Mouse (Mus musculus): ENCODE measurements around the gene Fblim1. TPM values are rescaled to one million over a fixed set of nuclear protein-coding genes. Genes with fewer than 3 reads are reported as not detected.

The Fblim1 gene
- polyA plus RNA-seq, 1 experiment from 2014 or later: 73.5 TPM

GRCm38 (mm10) chr4:141595605-141596268, 10.2 kb downstream of the Fblim1 start:
- H3K27ac ChIP-seq: no peak overlapping the region
- ATAC-seq (ENCODE audit: borderline replicate concordance, extremely low read depth, low FRiP score, low TSS enrichment): no peak
- H3K36me3 ChIP-seq: peaks cover 42% of the 10 kb centered on the region
- H3K9ac ChIP-seq: no peak overlapping the region
- peaks cover 25% of the 10 kb centered on the region for H3K4me1 ChIP-seq
- H3K9me3 ChIP-seq: no peaks in the 10 kb centered on the region
- H3K27me3 ChIP-seq: no peaks in the 10 kb centered on the region
- H3K4me3 ChIP-seq: no peak overlapping the region
- 76% methylated on average over 9 of the region's 9 CpGs for WGBS
- no peak overlapping the region for H3K4me2 ChIP-seq

GRCm38 (mm10) chr4:141595138-141595537, 10.8 kb downstream of the Fblim1 start:
- Histone ChIP-seq H3K27me3 (no peaks in the 10 kb centered on the region), H3K9me3 (no peaks in the 10 kb centered on the region), H3K4me1 (peaks cover 19% of the 10 kb centered on the region), H3K27ac (no peak overlapping the region), H3K4me2 (no peak overlapping the region), H3K9ac (no peak overlapping the region), H3K4me3 (no peak overlapping the region), H3K36me3 (peaks cover 45% of the 10 kb centered on the region)
- 89% methylated on average over 11 of the region's 11 CpGs for WGBS
- ATAC-seq (ENCODE audit: borderline replicate concordance, extremely low read depth, low FRiP score, low TSS enrichment): no peak

GRCm38 (mm10) chr4:141591547-141591946, 14.3 kb downstream of the Fblim1 start:
- no peak overlapping the region for H3K27ac ChIP-seq
- no peaks in the 10 kb centered on the region for H3K9me3 ChIP-seq
- H3K4me1 ChIP-seq: no peaks in the 10 kb centered on the region
- no peak overlapping the region for H3K4me2 ChIP-seq
- H3K4me3 ChIP-seq: no peak overlapping the region
- ATAC-seq (ENCODE audit: borderline replicate concordance, extremely low read depth, low FRiP score, low TSS enrichment): no peak
- H3K27me3 ChIP-seq: no peaks in the 10 kb centered on the region
- WGBS: 18% methylated on average over 3 of the region's 3 CpGs
- peaks cover 73% of the 10 kb centered on the region for H3K36me3 ChIP-seq
- H3K9ac ChIP-seq: no peak overlapping the region

- H3K4me2 ChIP-seq: no peak overlapping the region
- H3K36me3 ChIP-seq: peaks cover 73% of the 10 kb centered on the region
- H3K9ac ChIP-seq: no peak overlapping the region
- H3K4me3 ChIP-seq: no peak overlapping the region
- no peaks in the 10 kb centered on the region for H3K9me3 ChIP-seq
- no peak overlapping the region for H3K27ac ChIP-seq
- no peaks in the 10 kb centered on the region for H3K27me3 ChIP-seq
- 82% methylated on average over 8 of the region's 8 CpGs for WGBS
- ATAC-seq (ENCODE audit: borderline replicate concordance, extremely low read depth, low FRiP score, low TSS enrichment): no peak
- H3K4me1 ChIP-seq: no peaks in the 10 kb centered on the region
Measured at GRCm38 (mm10) chr4:141583919-141584318, 22.0 kb downstream of the Fblim1 start.

GRCm38 (mm10) chr4:141581051-141581450, 24.8 kb downstream of the Fblim1 start:
- no peak for ATAC-seq (ENCODE audit: borderline replicate concordance, extremely low read depth, low FRiP score, low TSS enrichment)
- Histone ChIP-seq H3K27ac (no peak overlapping the region), H3K4me1 (no peaks in the 10 kb centered on the region), H3K4me2 (no peak overlapping the region), H3K27me3 (no peaks in the 10 kb centered on the region), H3K9me3 (no peaks in the 10 kb centered on the region), H3K36me3 (peaks cover 80% of the 10 kb centered on the region), H3K4me3 (no peak overlapping the region), H3K9ac (no peak overlapping the region)
- 85% methylated on average over 13 of the region's 13 CpGs for WGBS

GRCm38 (mm10) chr4:141578833-141579232, 27.1 kb downstream of the Fblim1 start:
- Histone ChIP-seq H3K4me1 (peaks cover 9% of the 10 kb centered on the region), H3K27me3 (no peaks in the 10 kb centered on the region), H3K4me3 (no peak overlapping the region), H3K27ac (no peak overlapping the region), H3K4me2 (no peak overlapping the region), H3K9ac (no peak overlapping the region), H3K36me3 (peaks cover 64% of the 10 kb centered on the region), H3K9me3 (no peaks in the 10 kb centered on the region)
- 16% methylated on average over 3 of the region's 3 CpGs for WGBS
- no peak for ATAC-seq (ENCODE audit: borderline replicate concordance, extremely low read depth, low FRiP score, low TSS enrichment)

- Histone ChIP-seq H3K27ac (no peak overlapping the region), H3K9ac (no peak overlapping the region), H3K4me3 (no peak overlapping the region), H3K9me3 (no peaks in the 10 kb centered on the region), H3K36me3 (peaks cover 48% of the 10 kb centered on the region), H3K4me2 (no peak overlapping the region), H3K27me3 (no peaks in the 10 kb centered on the region), H3K4me1 (peaks cover 22% of the 10 kb centered on the region)
- WGBS: 94% methylated on average over 7 of the region's 7 CpGs
- ATAC-seq (ENCODE audit: borderline replicate concordance, extremely low read depth, low FRiP score, low TSS enrichment): no peak
Measured at GRCm38 (mm10) chr4:141576877-141577276, 29.0 kb downstream of the Fblim1 start.

- no peak overlapping the region for H3K4me3 ChIP-seq
- peaks cover 45% of the 10 kb centered on the region for H3K36me3 ChIP-seq
- H3K9me3 ChIP-seq: no peaks in the 10 kb centered on the region
- no peaks in the 10 kb centered on the region for H3K27me3 ChIP-seq
- no peak overlapping the region for H3K9ac ChIP-seq
- WGBS: 80% methylated on average over 11 of the region's 11 CpGs
- ATAC-seq (ENCODE audit: borderline replicate concordance, extremely low read depth, low FRiP score, low TSS enrichment): no peak
- H3K4me2 ChIP-seq: no peak overlapping the region
- H3K27ac ChIP-seq: no peak overlapping the region
- peaks cover 22% of the 10 kb centered on the region for H3K4me1 ChIP-seq
Measured at GRCm38 (mm10) chr4:141576404-141576803, 29.5 kb downstream of the Fblim1 start.

- ATAC-seq (ENCODE audit: borderline replicate concordance, extremely low read depth, low FRiP score, low TSS enrichment): peak; percentile 65
- 34% methylated on average over 27 of the region's 27 CpGs for WGBS
- Histone ChIP-seq H3K27ac (peak overlapping the region; percentile 81), H3K4me2 (peak overlapping the region; percentile 32), H3K4me3 (no peak overlapping the region), H3K36me3 (peaks cover 33% of the 10 kb centered on the region), H3K9me3 (no peaks in the 10 kb centered on the region), H3K27me3 (no peaks in the 10 kb centered on the region), H3K9ac (no peak overlapping the region), H3K4me1 (peaks cover 22% of the 10 kb centered on the region)
Measured at GRCm38 (mm10) chr4:141574789-141575702, 30.9 kb downstream of the Fblim1 start.

- Histone ChIP-seq H3K4me3 (no peak overlapping the region), H3K4me2 (no peak overlapping the region), H3K4me1 (peaks cover 25% of the 10 kb centered on the region), H3K9ac (no peak overlapping the region), H3K36me3 (peaks cover 19% of the 10 kb centered on the region), H3K9me3 (no peaks in the 10 kb centered on the region), H3K27ac (peak overlapping the region; percentile 71), H3K27me3 (no peaks in the 10 kb centered on the region)
- no peak for ATAC-seq (ENCODE audit: borderline replicate concordance, extremely low read depth, low FRiP score, low TSS enrichment)
- WGBS: 28% methylated on average over 6 of the region's 6 CpGs
Measured at GRCm38 (mm10) chr4:141573359-141573966, 32.4 kb downstream of the Fblim1 start.

- H3K4me1 ChIP-seq: peaks cover 25% of the 10 kb centered on the region
- peaks cover 15% of the 10 kb centered on the region for H3K36me3 ChIP-seq
- peak overlapping the region; percentile 71 for H3K27ac ChIP-seq
- WGBS: 71% methylated on average over 7 of the region's 7 CpGs
- no peak overlapping the region for H3K4me3 ChIP-seq
- no peak overlapping the region for H3K4me2 ChIP-seq
- no peak overlapping the region for H3K9ac ChIP-seq
- H3K27me3 ChIP-seq: no peaks in the 10 kb centered on the region
- no peak for ATAC-seq (ENCODE audit: borderline replicate concordance, extremely low read depth, low FRiP score, low TSS enrichment)
- no peaks in the 10 kb centered on the region for H3K9me3 ChIP-seq
Measured at GRCm38 (mm10) chr4:141572668-141573358, 33.1 kb downstream of the Fblim1 start.

All from lung, embryonic 15.5 days (tissue).